In genomic region chrX:96339108-96339507, GRCm38 (mm10) we compare ENCODE assay signal across 38 mouse cellular contexts. TPM values are rescaled to one million over a fixed set of nuclear protein-coding genes. Genes with fewer than 3 reads are reported as not detected.
"Had no signal": no experiment of that assay in that cellular context is flagged by ENCODE, and none has a peak within 500 bp of the region (broad histone marks: within the 10 kb centered on the region; RNA-seq: fewer than 3 reads in every experiment).

No protein-coding gene starts in this region.

- H3K4me1 ChIP-seq: heart, embryonic 13.5 days; heart, embryonic 15.5 days; hindbrain, embryonic 13.5 days; hindbrain, embryonic 15.5 days; kidney, embryonic 15.5 days; limb, embryonic 13.5 days; limb, embryonic 15.5 days; liver, embryonic 12.5 days had no signal

- H3K27me3 ChIP-seq: heart, embryonic 13.5 days; heart, embryonic 15.5 days; hindbrain, embryonic 13.5 days; hindbrain, embryonic 15.5 days; kidney, embryonic 15.5 days; limb, embryonic 13.5 days; limb, embryonic 15.5 days; liver, embryonic 12.5 days had no signal

- H3K9me3 ChIP-seq: heart, embryonic 13.5 days; heart, embryonic 15.5 days; hindbrain, embryonic 13.5 days; hindbrain, embryonic 15.5 days; kidney, embryonic 15.5 days; limb, embryonic 13.5 days; limb, embryonic 15.5 days; liver, embryonic 12.5 days had no signal

- H3K27ac ChIP-seq: gastrocnemius, adult 2 months; heart, adult 2 months; heart, embryonic 13.5 days; heart, embryonic 15.5 days; hindbrain, embryonic 13.5 days; hindbrain, embryonic 15.5 days; hindbrain, postnatal 0 days; kidney, embryonic 15.5 days; kidney, postnatal 0 days; limb, embryonic 13.5 days; limb, embryonic 15.5 days; liver, embryonic 12.5 days had no signal

- H3K4me2 ChIP-seq: heart, embryonic 11.5 days; heart, embryonic 13.5 days; heart, embryonic 15.5 days; hindbrain, embryonic 13.5 days; hindbrain, embryonic 15.5 days; kidney, embryonic 15.5 days; limb, embryonic 13.5 days; limb, embryonic 15.5 days; liver, embryonic 12.5 days had no signal

- H3K4me3 ChIP-seq: gastrocnemius, adult 2 months; heart, adult 2 months; heart, embryonic 13.5 days; heart, embryonic 15.5 days; hindbrain, embryonic 13.5 days; hindbrain, embryonic 15.5 days; kidney, embryonic 15.5 days; limb, embryonic 13.5 days; limb, embryonic 15.5 days; liver, embryonic 12.5 days had no signal

- DNase-seq: gastrocnemius, adult 2 months; gastrocnemius, postnatal 14 days; heart, adult 11 months; heart, adult 2 months; heart, postnatal 14 days; heart, postnatal 36 days; kidney, adult 11 months; kidney, adult 2 months; kidney, adult 9 months; kidney, postnatal 14 days; kidney, postnatal 36 days; layer of hippocampus, adult 9-11 months; layer of hippocampus, postnatal 36 days; left cerebral cortex, postnatal 4 days had no signal

- ATAC-seq: hindbrain, postnatal 0 days; intestine, embryonic 16.5 days; liver, embryonic 12.5 days had no signal

- H3K36me3 ChIP-seq: heart, embryonic 13.5 days; heart, embryonic 15.5 days; hindbrain, embryonic 13.5 days; hindbrain, embryonic 15.5 days; kidney, embryonic 15.5 days; limb, embryonic 13.5 days; limb, embryonic 15.5 days; liver, embryonic 12.5 days had no signal

- H3K9ac ChIP-seq: heart, embryonic 13.5 days; heart, embryonic 15.5 days; hindbrain, embryonic 13.5 days; hindbrain, embryonic 15.5 days; kidney, embryonic 15.5 days; limb, embryonic 13.5 days; limb, embryonic 15.5 days; liver, embryonic 12.5 days had no signal

RNA-seq across cellular contexts. Expression of gene Vsig4, which starts 45.9 kb away (rescaled TPM):
- total RNA-seq: gastrocnemius, adult 2 months; gastrocnemius, postnatal 14 days; hematopoietic stem cell, adult 5-6 weeks; hindbrain, postnatal 0 days; layer of hippocampus, adult 18-20 months; layer of hippocampus, adult 8-10 months; layer of hippocampus, postnatal 14 days; layer of hippocampus, postnatal 36 days; left cerebral cortex, adult 18-20 months; left cerebral cortex, adult 8-10 months; left cerebral cortex, postnatal 10 days; left cerebral cortex, postnatal 25 days; left cerebral cortex, postnatal 4 days had no signal
- polyA plus RNA-seq: frontal cortex, adult 2 months; heart, embryonic 11.5 days; hindbrain, embryonic 11.5 days; hindbrain, embryonic 13.5 days; hindbrain, embryonic 15.5 days; hindbrain, postnatal 0 days; intestine, embryonic 14.5 days; intestine, embryonic 16.5 days; kidney, embryonic 15.5 days; kidney, postnatal 0 days; limb, embryonic 11.5 days; limb, embryonic 13.5 days; limb, embryonic 15.5 days; liver, embryonic 12.5 days had no signal
